In genomic region chr4:143212341-143213174, GRCm38 (mm10) we compare ENCODE assay signal across 8 mouse cellular contexts. TPM values are rescaled to one million over a fixed set of nuclear protein-coding genes. Genes with fewer than 3 reads are reported as not detected.
DNase-seq lines count a peak whose midpoint lies in the region; ATAC-seq and TF ChIP-seq lines count a peak whose summit lies in the region.

Gene Prdm2, minus strand, starts transcription at chr4:143212995.

- H3K4me2 ChIP-seq in hindbrain, embryonic 11.5 days (replicated peaks; ENCODE audit: low read depth, low read length), result peak within 1 kb of the TSS; percentile 64
- peak within 1 kb of the TSS; percentile 66 for H3K4me2 ChIP-seq in lung, embryonic 16.5 days (ENCODE audit: low read depth, low read length)

- ATAC-seq in Patski, result peak; percentile 75
- peak; percentile 88 for ATAC-seq in hindbrain, embryonic 11.5 days (ENCODE audit: low FRiP score)
- peak; percentile 87 for ATAC-seq in lung, embryonic 16.5 days (ENCODE audit: low read depth)

- peak within 1 kb of the TSS; percentile 86 for H3K4me3 ChIP-seq in hindbrain, embryonic 11.5 days (ENCODE audit: low read depth, low read length)
- peak within 1 kb of the TSS; percentile 84 for H3K4me3 ChIP-seq in lung, embryonic 16.5 days (ENCODE audit: low read length)
- peak within 1 kb of the TSS; percentile 69 for H3K4me3 ChIP-seq in thymus, adult 2 months (ENCODE audit: control insufficient read depth, insufficient read depth, low read length)

- POLR2A ChIA-PET in Patski (lab: Charles Lee), result interaction anchor here (1.2 kb wide), 1 partner anchor 51 kb away, joined by 3 read pairs; no protein-coding TSS in a partner anchor

- H3K36me3 ChIP-seq in hindbrain, embryonic 11.5 days (ENCODE audit: control insufficient read depth, insufficient read depth, low read length), result no peaks in the 10 kb centered on the region
- no peaks in the 10 kb centered on the region for H3K36me3 ChIP-seq in lung, embryonic 16.5 days (ENCODE audit: control insufficient read depth, insufficient read depth, low read length)
- H3K36me3 ChIP-seq in thymus, adult 2 months (ENCODE audit: control insufficient read depth, insufficient read depth, low read length), result no peaks in the 10 kb centered on the region

- no peaks in the 10 kb centered on the region; the same call in 1 of the 2 replicates for H3K4me1 ChIP-seq in hindbrain, embryonic 11.5 days (replicated peaks; ENCODE audit: control insufficient read depth, insufficient read depth, low read length)
- peaks cover 7% of the 10 kb centered on the region for H3K4me1 ChIP-seq in lung, embryonic 16.5 days (replicated peaks; ENCODE audit: control insufficient read depth, insufficient read depth, low read length)
- peaks cover 15% of the 10 kb centered on the region for H3K4me1 ChIP-seq in thymus, adult 2 months (replicated peaks; ENCODE audit: control insufficient read depth, insufficient read depth, low read length)

- CTCF ChIA-PET in Patski (lab: Charles Lee), result interaction anchor here (1.6 kb wide), 1 partner anchor 10 kb away, joined by 4 read pairs; no protein-coding TSS in a partner anchor

- 2% methylated on average over 85 of the region's 96 CpGs for WGBS in hindbrain, embryonic 11.5 days
- under 1% methylated on average over 83 of the region's 96 CpGs for WGBS in lung, embryonic 16.5 days
- 1% methylated on average over 96 of the region's 96 CpGs for WGBS in thymus, adult 2 months

- H3K9me3 ChIP-seq in hindbrain, embryonic 11.5 days (ENCODE audit: control insufficient read depth, low read length), result no peaks in the 10 kb centered on the region
- H3K9me3 ChIP-seq in lung, embryonic 16.5 days (ENCODE audit: control insufficient read depth, low read length), result no peaks in the 10 kb centered on the region

- no peaks in the 10 kb centered on the region for H3K27me3 ChIP-seq in Patski
- no peaks in the 10 kb centered on the region for H3K27me3 ChIP-seq in hindbrain, embryonic 11.5 days (ENCODE audit: control insufficient read depth, insufficient read depth, low read length)
- H3K27me3 ChIP-seq in lung, embryonic 16.5 days (ENCODE audit: control insufficient read depth, insufficient read depth, low read depth, low read length), result no peaks in the 10 kb centered on the region
- H3K27me3 ChIP-seq in thymus, adult 2 months (ENCODE audit: control insufficient read depth, insufficient read depth, low read length), result no peaks in the 10 kb centered on the region

- peak within 1 kb of the TSS; percentile 94 for H3K9ac ChIP-seq in hindbrain, embryonic 11.5 days (ENCODE audit: low read depth, low read length)
- peak within 1 kb of the TSS; percentile 93 for H3K9ac ChIP-seq in lung, embryonic 16.5 days (ENCODE audit: low read length)

- TF ChIP-seq POLR2A in thymus, adult 2 months (IDR thresholded peaks at IDR 0.05; ENCODE audit: control insufficient read depth, extremely low read depth, insufficient read depth, low read length, poor library complexity), result peak; percentile 63; the same call in 1 of the 2 replicates

- in situ Hi-C loops in Patski (cut with MboI; ENCODE audit: low pct_unique_long_range_greater_than_20kb), result no loop called here

- DNase-seq in Patski (ENCODE audit: low read depth, low spot score), result no peak
- peak; percentile 81 to 85 for DNase-seq in cerebellum, postnatal 14 days
- peak; percentile 31 to 33 for DNase-seq in frontal cortex, postnatal 14 days (ENCODE audit: low spot score in 2 of 2)
- DNase-seq in hindbrain, embryonic 11.5 days (ENCODE audit: low spot score), result peak; percentile 87
- peak; percentile 67 to 78 for DNase-seq in layer of hippocampus, postnatal 10 days (ENCODE audit: low spot score in 2 of 2)
- DNase-seq in ovary, adult 18-20 months (ENCODE audit: low spot score), result peak; percentile 16
- peak; percentile 60 for DNase-seq in thymus, adult 2 months

- peak within 1 kb of the TSS; percentile 90 for H3K27ac ChIP-seq in hindbrain, embryonic 11.5 days (ENCODE audit: low read depth, low read length)
- H3K27ac ChIP-seq in lung, embryonic 16.5 days (ENCODE audit: low read length), result peak within 1 kb of the TSS; percentile 81
- 0 out of 2 replicates have a peak within 1 kb of the TSS, but pooled peaks have one; percentile 2 for H3K27ac ChIP-seq in thymus, adult 2 months (ENCODE audit: control insufficient read depth, insufficient read depth, low read length)

- TF ChIP-seq CTCF in Patski (IDR thresholded peaks at IDR 0.05), result no peak
- peak; percentile 49; the same call in 1 of the 2 replicates for TF ChIP-seq CTCF in thymus, adult 2 months (IDR thresholded peaks at IDR 0.05; ENCODE audit: borderline replicate concordance, control insufficient read depth, extremely low read depth, insufficient read depth, low read length, poor library complexity)

RNA-seq across cellular contexts. Expression of gene Prdm2, which starts in this region (rescaled TPM):
- 17.6 TPM for polyA plus RNA-seq in Patski (2021)
- polyA plus RNA-seq in hindbrain, embryonic 11.5 days (2014; fragmentation: Nextera tagmentation; extraction: Ambion mirVana), result 16.5 and 20.7 TPM in 2 replicates
- total RNA-seq in layer of hippocampus, postnatal 10 days (2021), result 10 to 100 TPM; 29.6 to 31.2 TPM
- 10.2 and 11.0 TPM in 2 replicates for polyA plus RNA-seq in lung, embryonic 16.5 days (2015; fragmentation: Nextera tagmentation; extraction: Ambion mirVana)
- 26.5 and 26.8 TPM in 2 replicates for polyA plus RNA-seq in thymus, adult 2 months (2012; rRNA removed)

Comparison
In these comparisons a context has a peak if more than half of its experiments do, and no peak if none do; other contexts are left out.
1. H3K27ac ChIP-seq: peak in every context shown above with its lines; median percentile 90 in hindbrain, embryonic 11.5 days; 81 in lung, embryonic 16.5 days; 2 in thymus, adult 2 months.